Mouse (Mus musculus) thymus, postnatal 36 days (tissue): Measurements from ENCODE around the gene Cul9.
"Not testable (repeated sequence)": the region's sequence is repeated elsewhere in the genome, so short reads cannot be mapped to it uniquely, and the experiment has no call there.

Experiments used
- DNase-seq, 2 experiments: peaks; one replicate each; pipeline ENCODE4 v3.0.0; 2022; ENCODE audit warnings: mixed read lengths in 2 of 2

Gene Cul9

DNA sequence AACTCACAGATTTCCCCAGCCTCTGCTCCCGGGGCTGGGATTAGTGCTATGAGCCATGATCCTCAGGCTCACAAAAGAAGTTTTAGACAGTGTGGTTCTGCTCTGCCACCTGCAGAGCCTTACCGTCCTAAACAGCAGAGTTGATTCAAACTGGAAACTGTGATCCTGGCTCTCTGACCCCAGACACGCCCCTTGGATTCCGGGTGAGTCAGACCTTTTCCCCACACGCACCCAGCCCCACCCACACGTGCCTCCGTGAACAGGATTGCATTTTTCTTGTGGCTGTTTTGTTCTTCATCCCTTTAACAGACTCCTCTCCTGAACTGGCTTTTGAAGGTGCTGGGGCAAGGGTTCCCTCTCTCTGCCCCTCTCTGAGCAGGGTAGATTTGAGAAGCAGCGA, 48.2 kb downstream of the Cul9 start:
- DNase-seq, result no peak

DNA sequence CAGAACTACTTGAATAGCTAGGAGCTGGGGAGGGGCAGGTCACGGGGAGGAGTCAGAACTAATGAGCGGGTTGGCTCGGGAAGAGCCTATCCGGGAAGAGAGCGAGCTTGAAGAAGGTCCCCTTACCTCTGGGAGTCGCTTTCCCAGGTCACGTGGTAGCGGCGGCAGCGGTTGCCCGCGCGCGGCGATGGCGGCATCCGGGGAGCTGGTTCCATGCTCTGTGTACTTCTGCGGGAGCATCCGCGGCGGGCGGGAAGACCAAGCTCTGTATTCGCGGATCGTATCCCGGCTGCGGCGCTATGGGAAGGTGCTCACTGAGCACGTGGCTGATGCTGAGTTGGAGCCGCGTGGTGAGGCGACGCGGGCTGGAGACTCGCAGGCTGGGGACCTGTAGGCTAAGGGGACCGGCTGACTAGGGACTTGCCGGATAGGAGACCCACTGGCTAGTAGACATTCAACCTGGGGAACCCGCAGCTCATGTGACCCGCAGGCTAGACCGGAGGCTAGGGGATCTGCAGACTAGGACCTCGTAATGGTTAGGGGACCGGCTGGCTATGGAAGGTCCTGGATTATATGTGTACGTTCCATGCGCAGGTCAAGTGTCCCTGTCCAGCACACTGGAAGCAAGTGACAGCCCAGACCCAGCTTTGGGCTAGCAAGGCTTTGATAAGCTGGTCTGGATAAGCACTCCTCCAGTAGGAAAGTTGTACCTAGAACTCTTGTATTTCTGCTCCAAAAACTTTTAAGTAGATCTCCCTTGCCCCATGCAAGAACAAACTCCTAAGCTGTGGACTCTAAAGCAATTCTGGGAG, 49.4 kb downstream of the Cul9 start, which contains the start of gene Dnph1:
TSS of gene Dnph1 (plus strand) at position 89 of the 812 bp plus-strand sequence.
- DNase-seq, result peak; percentile 70 to 78

DNA sequence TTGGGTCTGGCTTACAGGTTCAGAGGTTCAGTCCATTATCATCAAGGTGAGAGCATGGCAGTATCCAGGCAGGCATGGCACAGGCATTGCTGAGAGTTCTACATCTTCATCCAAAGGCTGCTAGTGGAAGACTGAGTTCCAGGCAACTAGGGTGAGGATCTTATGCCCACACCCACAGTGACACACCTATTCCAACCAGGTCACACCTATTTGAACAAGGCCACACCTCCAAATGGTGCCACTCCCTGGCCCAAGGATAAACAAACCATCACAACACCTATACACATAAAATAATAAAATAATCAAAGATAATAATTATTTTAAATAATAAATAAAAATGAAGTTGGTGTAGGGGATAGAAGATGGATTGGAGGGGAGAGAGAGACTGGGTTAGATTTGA, 50.1 kb downstream of the Cul9 start:
- not testable (repeated sequence) for DNase-seq

DNA sequence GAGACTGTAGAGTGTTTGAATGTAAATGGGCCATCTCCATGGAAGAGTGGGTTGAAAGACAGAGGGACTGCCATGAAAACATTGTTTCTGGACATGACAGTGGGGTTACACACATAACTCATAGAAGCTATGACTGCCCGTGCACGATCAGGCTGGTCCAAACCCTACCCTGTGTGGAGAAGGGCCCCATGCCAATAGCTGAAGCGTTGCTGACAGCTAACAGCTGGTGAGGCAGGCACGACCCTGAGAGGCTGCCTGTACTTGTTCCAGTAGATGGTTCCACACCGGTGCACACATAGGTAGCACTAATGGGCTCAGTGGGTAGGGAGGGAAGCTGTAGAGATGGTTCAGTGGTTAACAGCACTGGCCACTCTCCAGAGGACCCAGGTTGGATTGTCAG, 50.7 kb downstream of the Cul9 start:
- no peak for DNase-seq

DNA sequence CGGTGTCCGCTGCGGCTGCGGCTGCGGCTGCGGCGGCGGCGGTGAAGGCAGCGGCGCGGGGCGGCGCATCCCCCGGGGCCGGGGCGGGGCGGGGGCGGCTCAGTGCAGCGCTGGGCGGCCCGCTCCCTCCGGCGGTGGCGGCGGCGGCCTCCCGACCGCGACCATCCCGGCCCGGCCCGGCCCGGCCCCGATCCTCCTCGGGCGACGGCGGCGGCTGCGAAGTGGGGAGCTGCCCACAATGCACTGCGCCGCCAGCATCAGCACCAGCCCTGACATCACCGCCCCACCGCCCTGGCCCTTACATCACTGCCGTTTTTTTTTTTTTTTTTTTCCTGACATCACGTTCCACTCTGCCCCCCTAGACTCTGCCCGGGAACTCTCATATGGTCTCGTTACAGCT, 58.8 kb downstream of the Cul9 start, which contains the start of gene Ttbk1:
TSS of gene Ttbk1 (minus strand) at position 245 of the 400 bp plus-strand sequence.
- DNase-seq, result no peak

DNA sequence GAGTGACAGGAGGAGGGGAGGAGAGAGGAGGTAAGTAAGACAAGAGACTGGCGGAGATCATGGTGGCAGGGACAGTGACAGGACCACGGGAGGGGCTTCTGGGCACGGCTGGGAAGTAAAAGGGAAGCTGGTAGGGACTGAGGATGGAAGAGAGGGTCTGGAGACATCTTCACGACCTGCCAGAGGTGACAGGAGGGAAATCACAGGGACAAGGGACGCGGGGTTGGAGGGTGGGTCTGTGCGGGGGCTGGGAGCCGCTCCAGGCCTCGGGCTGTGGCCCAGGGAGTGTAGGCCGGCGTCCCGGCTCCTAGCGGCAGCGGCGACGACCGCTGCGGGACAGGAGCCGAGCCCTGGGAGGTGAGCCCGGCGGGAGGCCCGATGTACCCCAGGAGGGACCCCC, 59.2 kb downstream of the Cul9 start:
- no peak for DNase-seq

DNA sequence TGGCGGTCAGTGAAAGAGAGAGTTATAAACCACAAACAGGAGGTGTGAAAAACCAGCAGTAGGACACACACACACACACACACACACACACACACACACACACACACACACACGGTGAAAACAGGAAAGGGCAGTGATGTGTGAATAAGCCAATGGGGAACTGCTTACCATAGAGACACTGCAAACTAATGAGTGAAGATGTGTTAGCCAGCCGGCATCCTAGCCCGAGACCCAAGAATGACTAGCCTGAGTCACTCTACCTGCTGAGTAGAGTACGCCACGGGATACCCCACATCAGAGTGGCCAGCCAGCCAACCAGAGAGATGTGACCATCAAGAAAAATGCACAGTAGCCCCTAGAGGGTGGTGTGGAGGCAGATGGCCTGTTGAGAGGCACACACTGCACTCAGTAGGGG, 61.7 kb downstream of the Cul9 start:
- no peak for DNase-seq

DNA sequence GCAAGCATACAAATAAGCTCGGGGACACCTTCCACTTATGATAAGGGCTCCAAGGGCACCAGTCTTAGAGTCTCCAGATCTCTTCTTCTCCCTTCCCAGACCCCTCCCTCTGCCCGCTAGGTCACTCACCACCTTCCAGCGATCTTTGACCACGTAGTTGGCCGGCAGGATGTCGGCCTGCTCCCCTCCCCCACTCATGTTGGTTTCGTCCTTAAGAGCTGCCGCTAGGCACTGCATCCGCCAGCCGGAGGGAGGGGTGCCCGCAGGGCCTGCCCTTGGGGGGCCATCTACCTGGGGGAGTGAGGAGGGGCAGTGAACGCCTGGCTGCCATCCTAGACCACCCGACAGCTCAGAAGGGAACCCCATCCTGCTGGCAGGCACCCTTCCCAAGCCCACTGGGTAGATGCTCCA, 62.2 kb downstream of the Cul9 start:
- no peak for DNase-seq

DNA sequence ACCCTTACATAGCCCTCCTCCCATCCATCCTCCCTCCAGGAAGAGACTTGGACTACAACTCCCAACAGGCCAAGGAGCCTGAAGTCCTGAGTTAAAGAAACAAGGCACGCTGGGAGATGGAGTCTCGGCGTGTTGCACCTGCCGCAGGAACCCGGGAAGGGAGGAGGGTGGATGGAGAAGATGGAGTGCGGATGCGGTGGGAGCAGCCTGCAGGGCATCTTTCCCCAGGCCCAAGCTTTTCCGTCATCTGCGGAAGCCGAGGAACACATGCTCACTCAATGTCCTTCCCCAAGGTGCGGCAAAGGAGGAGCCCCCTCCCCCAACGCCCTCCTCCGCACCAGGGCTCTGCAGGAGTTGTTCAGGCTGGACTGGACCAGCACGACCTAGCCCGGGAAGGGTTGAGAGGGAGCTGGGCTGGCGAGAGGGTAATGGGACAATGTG, 62.6 kb downstream of the Cul9 start:
- no peak for DNase-seq

DNA sequence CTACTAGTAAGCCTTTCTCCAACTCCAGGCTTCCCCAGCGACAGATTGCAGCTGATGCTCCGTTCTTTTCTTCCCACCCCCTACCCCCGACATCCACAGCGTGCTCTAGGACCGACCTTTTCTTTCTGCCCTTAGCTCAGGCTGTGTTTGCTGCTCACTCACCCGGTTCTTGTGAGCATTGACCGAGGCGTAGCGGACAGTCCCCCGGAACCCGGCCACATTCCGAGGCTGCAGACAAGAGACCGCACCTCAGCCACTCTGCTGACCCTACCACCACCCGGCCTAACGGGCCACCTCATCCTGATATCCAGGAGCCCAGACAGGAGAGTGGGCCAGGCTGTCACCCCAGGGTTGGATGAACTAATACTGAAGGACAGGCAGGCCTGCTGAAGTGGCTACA, 68.9 kb downstream of the Cul9 start:
- DNase-seq, result no peak

DNA sequence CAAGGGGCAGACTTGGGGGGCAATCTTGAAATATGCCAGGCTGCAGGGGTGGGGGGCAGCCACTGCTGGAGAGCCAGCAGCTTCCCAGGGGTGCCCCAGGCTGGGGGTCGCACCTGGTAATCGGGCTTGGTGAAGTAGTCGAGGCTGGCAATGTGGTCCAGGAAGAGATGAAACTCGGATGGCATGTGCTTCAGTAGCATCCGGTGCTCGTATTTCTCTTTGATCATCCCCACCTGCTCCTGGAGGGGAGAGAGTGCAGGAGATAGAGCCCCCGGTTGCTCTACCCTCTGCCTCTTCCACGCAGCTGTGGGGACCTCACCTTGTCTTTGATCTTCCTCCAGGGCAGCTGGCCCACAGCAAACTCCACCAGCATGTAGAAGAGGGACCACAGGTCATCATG, 69.6 kb downstream of the Cul9 start:
- peak; percentile 46 to 67 for DNase-seq

DNA sequence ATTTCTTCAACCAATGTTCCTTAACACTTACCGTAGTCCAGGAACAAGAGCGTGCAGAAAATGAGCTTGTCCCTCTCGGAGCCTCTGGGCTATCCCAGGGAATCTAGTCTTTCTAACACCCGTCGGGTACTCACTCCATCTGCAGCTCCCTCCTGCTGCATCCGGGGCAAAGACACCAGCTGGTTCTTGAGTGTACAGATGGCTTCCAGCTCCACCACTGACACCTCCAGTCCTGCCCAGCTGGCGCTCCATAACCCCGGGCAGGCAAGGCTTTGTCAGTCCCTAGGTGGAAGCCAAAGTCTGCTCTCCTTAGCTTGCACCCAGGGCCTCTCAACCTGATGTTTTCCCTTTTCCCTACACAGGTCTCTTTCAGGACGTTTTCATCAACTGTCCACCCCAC, 78.4 kb downstream of the Cul9 start:
- no peak for DNase-seq

DNA sequence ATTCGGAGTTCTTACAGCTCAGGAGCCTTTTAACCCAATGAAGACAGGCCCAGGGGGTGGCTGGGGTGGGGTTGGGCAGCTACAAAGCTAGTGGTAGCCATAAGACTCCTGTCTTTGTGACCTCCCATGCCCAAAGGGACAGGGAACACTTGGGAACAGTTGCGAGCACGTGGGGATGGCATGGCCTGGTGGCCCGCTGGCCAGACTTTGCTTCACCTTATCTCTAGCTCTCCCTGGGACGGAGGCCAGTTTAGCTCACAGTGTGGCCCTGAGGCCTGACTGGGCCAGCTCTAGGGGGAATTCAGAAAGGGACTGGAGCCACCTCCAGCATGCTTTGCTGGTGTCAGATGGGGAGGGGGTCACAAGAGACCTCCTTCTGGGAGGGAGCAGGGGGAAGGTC, 84.0 kb downstream of the Cul9 start:
- DNase-seq, result no peak

DNA sequence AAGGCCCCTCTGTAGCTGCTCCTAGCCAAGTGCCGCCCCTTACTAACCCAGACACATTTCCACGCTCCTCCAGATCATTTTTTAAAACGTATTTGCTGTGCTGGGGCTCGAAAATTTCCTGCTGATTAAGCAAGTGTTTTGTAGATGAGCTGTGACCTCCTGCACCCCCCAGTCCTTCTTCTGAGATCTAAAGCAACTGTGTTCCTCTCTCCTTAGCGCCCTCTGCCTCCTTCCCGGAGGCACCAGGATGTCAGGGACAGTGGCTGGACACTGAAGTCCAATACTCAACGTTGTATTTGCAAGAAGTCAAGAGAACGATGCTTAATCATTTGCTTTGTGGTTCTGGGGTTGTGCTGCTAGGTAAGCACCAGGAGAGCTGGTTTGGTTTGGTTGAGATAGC, 84.8 kb downstream of the Cul9 start:
- no peak for DNase-seq

DNA sequence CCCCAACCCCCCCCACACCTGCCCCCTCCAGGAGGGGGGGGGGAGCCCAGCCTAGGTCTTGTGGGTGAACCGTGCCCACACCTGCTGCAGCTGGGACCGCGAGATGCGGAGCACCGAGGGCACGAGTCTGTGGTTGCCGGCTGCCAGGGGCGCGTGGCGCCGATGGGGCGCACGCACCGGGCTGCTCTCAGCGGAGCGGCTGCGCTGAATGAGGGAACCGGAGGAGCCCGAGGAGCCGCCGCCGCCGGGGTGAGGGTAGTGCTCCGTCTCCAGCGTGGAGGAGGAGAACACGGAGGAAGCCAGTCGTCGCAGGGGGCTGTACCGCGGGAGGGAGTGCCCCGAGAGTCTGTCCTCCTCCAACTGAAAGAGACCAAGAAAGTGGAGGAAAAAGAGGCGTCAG, 85.5 kb downstream of the Cul9 start:
- peak; percentile 29 to 59 for DNase-seq

DNA sequence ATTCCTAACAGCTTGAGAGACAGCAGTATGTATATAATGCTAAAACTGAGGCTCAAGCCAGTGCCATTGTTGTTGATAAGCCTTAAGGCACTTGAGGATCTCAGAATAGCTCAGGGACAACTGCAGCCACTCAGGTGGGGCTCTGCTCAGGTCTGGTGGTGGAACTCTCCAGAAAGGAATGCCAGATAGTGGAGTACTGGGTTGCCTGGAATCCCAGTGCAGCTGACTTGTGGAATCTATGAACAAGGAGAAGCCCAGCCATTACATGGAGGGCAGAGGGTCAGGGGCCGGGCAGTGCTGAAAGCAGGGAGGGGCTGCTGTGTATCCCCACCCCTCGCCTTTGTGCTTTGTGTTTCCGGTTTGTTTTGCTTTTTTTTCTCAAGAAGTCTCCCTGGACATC, 87.7 kb downstream of the Cul9 start:
- DNase-seq, result no peak

DNA sequence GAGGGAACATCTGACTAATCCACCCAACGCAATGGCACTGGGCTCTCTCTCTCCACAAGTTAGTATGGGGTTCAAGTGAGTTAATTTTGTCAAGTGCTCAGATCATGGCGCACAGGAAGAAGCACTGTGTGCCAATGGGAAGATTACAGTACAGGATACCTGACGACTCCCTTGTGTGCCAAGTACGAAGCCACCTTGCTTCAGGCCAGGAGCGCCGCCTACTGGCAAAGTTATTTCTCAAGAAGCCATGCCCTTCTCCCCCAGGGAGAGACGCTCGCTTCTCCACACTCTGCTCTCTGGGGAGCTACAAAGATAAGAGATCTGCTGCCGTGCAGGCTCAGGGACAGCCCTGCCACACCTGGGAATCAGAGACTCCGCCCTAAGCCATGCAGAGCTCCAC, 88.4 kb downstream of the Cul9 start:
- DNase-seq, result peak; percentile 48 to 52

DNA sequence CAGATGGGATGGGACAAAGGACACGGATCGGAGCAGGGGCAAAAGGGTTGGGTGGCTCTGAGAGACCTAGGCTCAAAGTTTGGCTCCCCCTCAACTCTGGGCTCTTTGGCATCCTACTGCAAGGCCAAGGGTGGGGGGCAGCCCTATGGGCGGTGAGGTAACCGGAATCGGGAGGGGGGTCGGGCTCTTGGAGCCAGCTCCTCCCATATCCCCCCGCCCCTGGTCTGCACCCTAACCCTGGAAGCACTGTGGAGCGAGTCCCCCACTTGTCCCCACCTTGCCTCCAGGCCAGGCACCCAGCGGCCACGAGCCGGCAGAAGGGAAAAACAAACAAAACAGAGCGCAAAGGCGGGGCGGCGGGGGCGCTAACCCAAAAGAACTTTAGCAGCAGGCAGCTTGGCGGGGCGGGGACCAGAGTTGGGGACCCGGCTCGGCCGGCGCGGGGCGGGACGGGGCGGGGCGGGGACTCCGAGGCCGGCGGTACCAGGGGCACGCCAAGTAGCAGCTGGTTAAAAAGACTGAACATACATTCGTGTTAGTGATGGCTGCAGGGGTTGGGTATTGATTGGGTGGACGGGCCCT, 91.0 kb downstream of the Cul9 start:
- peak; percentile 21 to 37 for DNase-seq

DNA sequence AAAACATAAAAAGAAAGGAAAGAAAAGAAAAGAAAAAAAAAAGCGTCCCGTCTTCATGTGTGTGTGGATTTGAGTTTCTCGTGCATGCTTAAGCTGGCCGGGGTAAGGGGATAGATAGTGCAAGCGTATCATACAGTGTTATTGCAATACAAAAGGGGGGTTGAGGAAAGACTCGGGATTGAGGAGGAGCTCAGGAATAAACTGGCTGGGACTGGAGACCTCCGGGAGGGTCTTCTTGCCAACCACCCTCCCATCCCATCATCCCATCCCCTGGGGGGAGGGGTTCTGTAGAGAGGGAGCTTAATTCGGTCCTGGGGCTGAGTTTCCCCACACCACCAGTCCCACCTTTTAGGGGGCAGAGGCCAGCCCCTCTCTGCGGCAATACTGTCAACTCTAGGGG, 91.6 kb downstream of the Cul9 start:
- DNase-seq, result no peak

DNA sequence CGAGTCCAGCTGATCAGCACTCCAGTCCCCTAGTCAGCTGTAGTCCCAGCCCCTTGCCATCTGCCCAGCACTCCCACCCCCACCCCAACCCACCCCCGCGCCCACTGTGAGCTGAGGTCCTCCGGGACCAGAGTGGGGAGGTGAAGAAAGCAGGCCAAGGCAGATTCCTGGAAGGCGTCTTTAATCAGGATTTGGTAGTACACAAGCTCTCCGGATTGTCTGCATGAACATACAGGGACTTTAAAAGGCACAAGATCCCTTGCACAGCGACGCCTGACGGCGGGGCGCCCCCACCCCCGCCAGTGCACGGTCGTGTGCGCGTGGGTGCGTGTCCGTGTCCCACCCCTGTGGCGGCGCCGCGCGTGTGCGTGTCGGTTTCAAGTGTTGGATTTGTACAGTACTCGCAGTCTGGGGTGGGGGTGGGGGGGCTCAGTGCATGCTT, 92.2 kb downstream of the Cul9 start:
- DNase-seq, result no peak

DNA sequence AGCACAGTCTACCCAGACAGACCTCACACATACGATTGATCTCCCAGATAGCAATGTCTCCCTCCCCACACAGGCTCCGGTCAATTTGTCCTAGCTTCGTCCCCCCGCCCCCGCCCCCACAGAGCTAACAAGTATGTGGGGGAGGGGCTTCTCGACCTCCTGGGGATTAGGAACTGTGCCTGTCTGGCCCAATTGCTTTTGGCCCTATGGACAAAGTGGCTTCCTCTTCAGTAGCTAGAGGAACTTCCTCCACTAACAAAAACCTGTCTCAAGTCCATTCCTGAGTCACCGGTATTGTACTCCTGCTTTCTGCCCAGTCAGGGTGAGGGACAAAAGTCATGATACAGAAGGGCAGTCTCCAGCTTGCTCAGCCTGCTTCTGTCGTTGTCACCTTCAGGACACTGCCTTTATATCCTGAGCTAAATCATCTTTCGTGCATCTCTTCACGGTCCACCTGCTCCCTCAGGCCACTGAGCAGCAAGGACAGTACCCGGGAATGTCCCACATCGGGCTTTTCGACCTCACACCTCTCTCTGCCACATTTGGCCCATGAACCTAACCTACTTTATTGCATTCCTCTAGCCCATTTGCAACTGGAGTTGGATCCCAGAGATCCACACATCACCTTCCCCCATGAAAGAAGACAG, 92.8 kb downstream of the Cul9 start:
- DNase-seq, result no peak

DNA sequence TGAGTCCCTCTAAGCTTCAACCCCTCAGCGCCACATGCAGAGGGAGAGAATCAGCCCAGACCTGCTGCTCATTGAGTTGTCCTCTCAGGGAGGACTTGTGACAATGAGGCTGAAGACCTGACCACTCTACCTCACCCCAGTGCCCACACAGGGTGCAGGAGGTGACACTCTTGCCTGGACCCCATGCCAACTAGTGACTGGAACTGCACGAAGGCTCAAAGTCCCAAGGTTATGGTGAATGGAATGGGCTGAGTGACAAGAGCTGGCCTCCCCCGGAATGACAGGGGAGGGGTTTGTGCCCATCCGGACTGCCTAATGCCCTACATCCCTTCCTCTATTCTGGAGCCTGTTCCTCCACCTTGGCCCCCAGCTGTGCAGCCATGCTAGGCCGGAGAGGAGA, 93.5 kb downstream of the Cul9 start:
- no peak for DNase-seq
